Comparison of ENCODE assay signal across 16 mouse cellular contexts in genomic region chr12:50112081-50112491, GRCm38 (mm10).
DNase-seq lines count a peak whose midpoint lies in the region; ATAC-seq and TF ChIP-seq lines count a peak whose summit lies in the region.
"Had no signal": no experiment of that assay in that cellular context is flagged by ENCODE, and none has a peak within 500 bp of the region (broad histone marks: within the 10 kb centered on the region; RNA-seq: fewer than 3 reads in every experiment).

No protein-coding gene starts in this region.

- peak overlapping the region; percentile 42 for H3K4me2 ChIP-seq in forebrain, embryonic 13.5 days
- H3K4me2 ChIP-seq: embryonic facial prominence, embryonic 12.5 days; hindbrain, embryonic 15.5 days; limb, embryonic 15.5 days; neural tube, embryonic 13.5 days had no signal

- H3K27me3 ChIP-seq in forebrain, embryonic 13.5 days: no peaks in the 10 kb centered on the region
- peaks cover 20% of the 10 kb centered on the region for H3K27me3 ChIP-seq in forebrain, embryonic 10.5 days (ENCODE audit: poor library complexity, severe bottlenecking)
- H3K27me3 ChIP-seq: embryonic facial prominence, embryonic 12.5 days; limb, embryonic 15.5 days had no signal

- H3K36me3 ChIP-seq in forebrain, embryonic 13.5 days (ENCODE audit: poor library complexity, severe bottlenecking): no peaks in the 10 kb centered on the region
- no peaks in the 10 kb centered on the region for H3K36me3 ChIP-seq in forebrain, embryonic 10.5 days (replicated peaks)
- H3K36me3 ChIP-seq: embryonic facial prominence, embryonic 12.5 days; hindbrain, embryonic 15.5 days; limb, embryonic 15.5 days; neural tube, embryonic 13.5 days had no signal

- intact Hi-C loops in left cerebral cortex, postnatal 25 days (cut with DNase I): loop anchor here (2.0 to 10.0 kb wide), 5 partner anchors 29 to 833 kb away; partner anchors contain the start of gene Foxg1

- no peaks in the 10 kb centered on the region for H3K9me3 ChIP-seq in forebrain, embryonic 13.5 days (replicated peaks)
- H3K9me3 ChIP-seq in forebrain, embryonic 10.5 days: no peaks in the 10 kb centered on the region
- H3K9me3 ChIP-seq: embryonic facial prominence, embryonic 12.5 days; hindbrain, embryonic 15.5 days; limb, embryonic 15.5 days; neural tube, embryonic 13.5 days had no signal

- WGBS in forebrain, embryonic 13.5 days: 61% methylated on average over 7 of the region's 7 CpGs
- WGBS in forebrain, embryonic 10.5 days: 87% methylated on average over 7 of the region's 7 CpGs

- peak overlapping the region; percentile 84 for H3K27ac ChIP-seq in forebrain, embryonic 13.5 days
- H3K27ac ChIP-seq in forebrain, embryonic 10.5 days: no peak overlapping the region
- peak overlapping the region; percentile 87 for H3K27ac ChIP-seq in layer of hippocampus, adult 2 months
- H3K27ac ChIP-seq: embryonic facial prominence, embryonic 12.5 days; hindbrain, embryonic 15.5 days; limb, embryonic 15.5 days; neural tube, embryonic 13.5 days had no signal

- no peak for DNase-seq in forebrain, embryonic 10.5 days (ENCODE audit: extremely low spot score, low spot score)
- peak; percentile 54 to 72 for DNase-seq in layer of hippocampus, adult 2 months (ENCODE audit: low spot score in 2 of 2)
- DNase-seq in left cerebral cortex, postnatal 25 days (ENCODE audit: low spot score in 2 of 2): peak; percentile 52 to 90
- DNase-seq in embryo, embryonic 10.5 days (ENCODE audit: low spot score): no peak
- DNase-seq in cerebellum, postnatal 36 days: no peak
- DNase-seq in heart, postnatal 4 days: no peak
- DNase-seq: cerebellum, adult 9-11 months; kidney, adult 18-20 months; kidney, postnatal 4 days; lung, adult 18-20 months had no signal

- H3K4me3 ChIP-seq in forebrain, embryonic 13.5 days: peak overlapping the region; percentile 21
- H3K4me3 ChIP-seq in forebrain, embryonic 10.5 days: no peak overlapping the region
- H3K4me3 ChIP-seq in layer of hippocampus, adult 2 months: peak overlapping the region; percentile 37
- H3K4me3 ChIP-seq: embryonic facial prominence, embryonic 12.5 days; hindbrain, embryonic 15.5 days; limb, embryonic 15.5 days; neural tube, embryonic 13.5 days had no signal

- TF ChIP-seq CTCF in layer of hippocampus, adult 2 months (conservative IDR thresholded peaks at IDR 0.05): no peak

- peaks cover 27% of the 10 kb centered on the region for H3K4me1 ChIP-seq in forebrain, embryonic 13.5 days
- peaks cover 30% of the 10 kb centered on the region for H3K4me1 ChIP-seq in forebrain, embryonic 10.5 days
- H3K4me1 ChIP-seq: embryonic facial prominence, embryonic 12.5 days; hindbrain, embryonic 15.5 days; limb, embryonic 15.5 days; neural tube, embryonic 13.5 days had no signal

- peak; percentile 90 for ATAC-seq in forebrain, embryonic 13.5 days
- ATAC-seq in monocyte, adult 5-6 weeks (replicated peaks; ENCODE audit: insufficient number of reproducible peaks, low FRiP score, low TSS enrichment, poor library complexity, severe bottlenecking): no peak

- peak overlapping the region; percentile 30; the same call in 1 of the 2 replicates for H3K9ac ChIP-seq in forebrain, embryonic 13.5 days
- H3K9ac ChIP-seq: embryonic facial prominence, embryonic 12.5 days; hindbrain, embryonic 15.5 days; limb, embryonic 15.5 days; neural tube, embryonic 13.5 days had no signal

Comparison
In these comparisons a context has a peak if more than half of its experiments do, and no peak if none do; other contexts are left out.
1. DNase-seq: peak in layer of hippocampus, adult 2 months (2 of 2) and left cerebral cortex, postnatal 25 days (2 of 2); none in forebrain, embryonic 10.5 days (single experiment), embryo, embryonic 10.5 days (single experiment), cerebellum, postnatal 36 days (0 of 2) and heart, postnatal 4 days (single experiment).